Mouse (Mus musculus): ENCODE measurements around the gene Serpinb5.
"Not testable (repeated sequence)": the region's sequence is repeated elsewhere in the genome, so short reads cannot be mapped to it uniquely, and the experiment has no call there.

The Serpinb5 gene

GRCm38 (mm10) chr1:106860847-106861246 lies at the start of gene Serpinb5:
TSS of gene Serpinb5 (plus strand) at chr1:106861173.
- DNase-seq (ENCODE audit: low spot score): no peak

- no peak for DNase-seq (ENCODE audit: low spot score)
These were observed 46.1 kb upstream of the Serpinb5 start for GRCm38 (mm10) chr1:106814864-106815263.

GRCm38 (mm10) chr1:106815265-106815664 lies 45.7 kb upstream of the Serpinb5 start:
- DNase-seq (ENCODE audit: low spot score): no peak

DNA sequence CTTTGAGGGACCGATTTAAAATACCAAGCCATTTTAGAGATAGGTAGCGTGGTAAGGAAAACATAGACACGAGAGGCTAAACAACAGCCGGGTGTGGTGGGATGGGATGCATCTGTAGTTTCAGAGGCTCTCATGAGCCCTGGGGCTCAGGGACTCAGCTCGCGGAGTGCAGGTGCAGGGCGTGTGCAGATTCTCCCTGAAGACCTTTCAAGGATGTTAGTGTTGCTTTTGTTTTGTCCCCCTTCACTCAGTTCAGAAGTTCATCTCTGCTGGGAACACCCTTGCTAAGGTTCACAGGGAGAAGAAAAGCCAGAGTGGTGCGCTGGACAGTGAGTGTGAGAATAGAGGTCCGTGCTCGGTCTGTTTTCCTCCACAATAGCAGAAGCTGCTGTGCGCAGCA lies 44.2 kb upstream of the Serpinb5 start:
- DNase-seq (ENCODE audit: low spot score): no peak

GRCm38 (mm10) chr1:106818323-106818722 lies 42.6 kb upstream of the Serpinb5 start:
- no peak for DNase-seq (ENCODE audit: low spot score)

GRCm38 (mm10) chr1:106822297-106822696 lies 38.7 kb upstream of the Serpinb5 start:
- no peak for DNase-seq (ENCODE audit: low spot score)

DNA sequence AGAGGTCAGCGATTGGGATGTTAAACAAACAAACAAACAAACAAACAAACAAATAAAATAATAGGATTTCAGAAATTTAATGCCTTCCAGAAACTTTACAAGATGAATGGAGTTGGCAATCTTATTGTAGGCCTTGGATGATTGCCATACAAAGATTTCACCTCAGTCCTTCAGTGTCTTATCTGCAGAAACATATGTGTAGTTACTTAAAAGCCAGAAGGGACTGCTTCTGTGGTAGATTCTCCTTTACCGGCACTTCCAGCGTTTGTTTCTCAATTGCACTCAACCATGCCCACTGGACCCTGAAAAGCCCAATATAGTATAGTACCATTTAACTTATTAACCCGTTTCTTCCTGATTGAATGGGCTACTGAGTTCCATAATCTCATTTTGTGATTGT lies 32.2 kb upstream of the Serpinb5 start:
- DNase-seq (ENCODE audit: low spot score): no peak

DNA sequence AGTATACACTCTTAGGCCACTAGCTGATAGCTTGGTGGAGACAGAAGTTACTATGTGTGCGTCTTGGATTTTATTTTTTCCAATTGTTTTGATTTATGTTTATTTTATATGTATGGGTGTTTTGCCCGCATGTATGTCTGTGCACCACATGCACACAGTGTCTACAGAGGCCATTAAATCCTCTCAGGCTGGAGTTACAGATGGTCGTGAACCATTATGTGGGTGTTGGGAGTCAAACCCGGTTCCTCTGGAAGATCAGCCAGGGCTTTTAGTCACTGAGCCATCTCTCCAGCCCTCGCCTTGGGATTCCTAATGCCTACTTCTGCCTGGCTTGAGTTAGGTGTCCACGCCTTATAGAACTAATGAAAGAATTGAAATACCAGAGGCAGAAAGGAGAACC lies 4.6 kb downstream of the Serpinb5 start:
- DNase-seq (ENCODE audit: low spot score): no peak

DNA sequence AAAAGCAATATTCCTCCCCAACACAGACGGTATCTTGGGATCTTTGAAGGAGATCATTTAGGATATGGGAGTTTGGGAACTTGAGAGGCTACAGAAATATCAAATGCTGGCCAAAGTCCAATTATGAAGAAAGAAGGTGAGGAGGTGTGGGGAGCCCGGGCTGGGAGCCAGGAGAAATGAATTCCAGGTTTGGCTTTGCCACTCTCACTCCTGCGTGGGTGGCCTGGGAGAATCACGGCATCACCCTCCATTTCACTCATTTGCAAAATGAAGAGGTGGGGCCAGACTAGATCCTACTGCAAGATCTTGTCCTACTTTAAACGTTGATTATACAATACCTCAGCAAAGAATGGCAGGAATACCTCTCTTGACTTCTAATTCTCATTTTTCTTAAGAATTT lies 5.1 kb downstream of the Serpinb5 start:
- no peak for DNase-seq (ENCODE audit: low spot score)

- DNase-seq (ENCODE audit: low spot score): no peak
These were observed 5.8 kb downstream of the Serpinb5 start for GRCm38 (mm10) chr1:106866768-106867167.

DNA sequence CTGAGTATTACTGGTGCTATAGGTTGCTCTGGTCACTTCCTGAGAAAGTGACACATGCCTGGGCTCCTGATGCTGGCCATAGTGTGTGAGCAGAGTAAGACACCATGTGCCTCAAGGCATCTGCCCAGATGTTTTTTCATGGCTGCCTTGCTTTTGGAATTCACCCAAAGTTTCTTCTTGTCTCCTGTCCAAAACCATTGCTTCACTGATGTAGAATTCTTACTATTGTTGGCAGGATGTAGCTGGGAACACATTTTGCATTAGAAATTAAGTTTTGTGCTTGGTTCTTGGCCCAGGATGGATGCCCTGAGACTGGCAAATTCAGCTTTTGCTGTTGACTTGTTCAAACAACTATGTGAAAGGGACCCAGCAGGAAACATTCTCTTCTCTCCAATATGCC lies 9.0 kb downstream of the Serpinb5 start:
- DNase-seq (ENCODE audit: low spot score): no peak

DNA sequence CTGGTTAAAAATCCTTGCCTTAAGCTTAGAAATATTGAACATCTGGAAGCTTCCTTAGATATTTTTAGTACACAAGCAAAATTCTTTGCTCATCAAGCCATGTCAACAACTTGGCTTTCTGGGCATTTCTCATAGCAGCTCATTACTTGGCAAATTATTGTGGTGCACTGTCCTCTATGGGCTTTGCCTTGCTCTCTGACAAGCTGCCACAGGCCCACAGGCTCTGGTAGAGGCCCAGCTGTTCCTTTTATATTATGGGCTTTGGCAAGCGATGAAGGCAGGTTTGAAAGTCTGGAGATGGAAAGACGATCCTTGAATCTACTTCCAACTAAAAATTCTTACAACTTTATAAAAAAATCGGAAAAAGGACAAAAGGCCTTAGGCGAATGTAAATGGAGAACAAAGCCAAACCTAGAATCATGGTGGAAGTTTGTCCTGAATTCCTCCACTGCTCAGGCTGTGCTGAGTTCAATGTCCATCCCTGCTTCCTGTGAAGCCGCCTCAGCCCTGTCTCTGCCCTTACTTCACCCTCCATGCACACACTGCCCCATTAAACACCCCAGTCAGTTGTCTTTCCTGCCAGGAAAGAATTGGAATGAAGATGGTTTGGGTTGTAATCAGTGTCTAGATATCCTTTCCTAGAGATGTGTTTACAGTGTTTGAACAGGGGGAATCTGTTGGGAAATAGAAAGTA lies 14.4 kb downstream of the Serpinb5 start:
- DNase-seq (ENCODE audit: low spot score): no peak

DNA sequence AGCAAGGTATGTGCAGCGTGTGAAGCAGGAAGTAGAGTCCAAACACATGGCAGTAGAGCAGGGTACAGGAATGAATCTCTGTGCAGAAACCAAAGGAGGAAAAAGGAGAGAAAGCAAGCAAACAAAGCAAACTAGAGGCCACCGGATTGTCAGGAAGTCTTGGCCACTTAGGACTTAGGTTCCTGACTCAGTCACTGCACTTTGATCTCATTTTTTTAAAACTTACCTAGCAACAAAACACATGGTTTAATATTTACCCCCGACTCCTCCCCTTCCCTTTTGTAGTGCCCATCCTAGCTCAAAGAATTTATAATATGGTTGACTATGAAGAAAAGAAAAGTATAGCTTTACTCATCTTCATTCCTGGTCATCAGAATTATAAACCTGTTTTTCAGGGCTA lies 15.2 kb downstream of the Serpinb5 start:
- DNase-seq (ENCODE audit: low spot score): no peak

GRCm38 (mm10) chr1:106882723-106883122 lies 21.8 kb downstream of the Serpinb5 start:
- DNase-seq (ENCODE audit: low spot score): no peak

GRCm38 (mm10) chr1:106883369-106883768 lies 22.4 kb downstream of the Serpinb5 start:
- DNase-seq (ENCODE audit: low spot score): no peak

GRCm38 (mm10) chr1:106883812-106884211 lies 22.8 kb downstream of the Serpinb5 start:
- peak; percentile 8 for DNase-seq (ENCODE audit: low spot score)

DNA sequence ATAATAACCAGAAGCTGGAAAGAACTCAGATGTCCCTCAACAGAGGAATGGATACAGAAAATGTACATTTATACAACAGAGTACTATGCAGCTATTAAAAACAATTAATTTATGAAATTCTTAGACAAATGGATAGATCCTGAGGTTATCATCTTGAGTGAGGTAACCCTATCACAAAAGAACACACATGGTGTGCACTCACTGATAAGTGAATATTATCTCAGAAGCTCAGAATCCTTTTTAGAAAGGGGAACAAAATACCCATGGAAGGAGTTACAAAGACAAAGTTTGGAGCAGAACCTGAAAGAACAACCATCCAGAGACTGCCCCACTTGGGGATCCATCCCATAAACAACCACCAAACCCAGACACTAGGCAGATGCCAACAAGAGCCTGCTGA lies 34.2 kb downstream of the Serpinb5 start:
- DNase-seq (ENCODE audit: low spot score): not testable (repeated sequence)

DNA sequence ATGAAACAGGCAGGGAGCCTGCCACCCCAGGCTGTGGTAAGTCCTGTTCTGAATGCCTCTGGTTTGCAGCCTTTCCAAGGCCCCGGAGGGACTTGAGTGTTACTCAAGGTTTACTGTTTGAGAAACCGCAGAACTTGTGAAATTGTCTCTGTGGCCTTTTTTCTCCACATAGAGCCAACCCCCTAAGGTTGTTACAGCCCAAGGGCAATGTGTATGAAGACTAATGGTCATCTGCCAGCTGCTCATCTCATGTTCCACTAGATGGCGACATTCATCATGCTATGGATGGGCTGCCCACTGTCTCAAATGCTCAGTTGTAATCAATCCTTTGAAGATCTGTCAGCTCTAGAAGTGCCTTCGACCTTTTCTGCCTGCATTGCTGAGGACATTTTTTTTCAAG lies 40.4 kb downstream of the Serpinb5 start:
- peak; percentile 26 for DNase-seq (ENCODE audit: low spot score)

DNA sequence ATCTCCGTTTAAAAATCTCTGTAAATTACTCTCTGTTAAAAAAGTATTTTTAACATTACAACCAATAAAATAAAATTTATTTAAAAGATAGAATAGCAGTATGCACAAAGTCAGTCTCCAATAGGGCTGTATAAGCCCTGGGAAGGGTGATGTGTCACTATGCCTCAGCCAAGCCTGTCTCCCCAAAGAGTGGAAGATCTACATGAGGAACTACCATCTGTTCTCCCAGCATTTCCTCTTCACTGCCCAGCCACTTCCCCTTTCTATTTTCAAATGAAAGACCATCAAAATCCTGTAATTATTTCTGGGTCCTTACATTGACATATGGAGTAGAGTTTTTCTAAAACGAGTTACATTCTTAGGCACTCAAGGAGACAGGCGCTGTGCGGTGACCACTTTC lies 71.0 kb downstream of the Serpinb5 start:
- DNase-seq (ENCODE audit: low spot score): peak; percentile 3
